Mouse (Mus musculus): ENCODE measurements around the gene Plxdc1. TPM values are rescaled to one million over a fixed set of nuclear protein-coding genes. Genes with fewer than 3 reads are reported as not detected.

Plxdc1 gene
- polyA plus RNA-seq, 1 experiment from 2014 or later = 0.49 TPM

GRCm38 (mm10) chr11:98022555-98023371, 36.5 kb upstream of the Plxdc1 start, which contains the start of gene Cacnb1:
Gene Cacnb1, minus strand, starts transcription at chr11:98023034.
- ATAC-seq = peak; percentile 36
- Histone ChIP-seq H3K4me3 (replicated peaks) (peak within 1 kb of the TSS; percentile 77), H3K9ac (peak within 1 kb of the TSS; percentile 85), H3K4me2 (replicated peaks) (peak within 1 kb of the TSS; percentile 98), H3K27ac (peak within 1 kb of the TSS; percentile 79), H3K36me3 (no peaks in the 10 kb centered on the region), H3K4me1 (replicated peaks) (peaks cover 32% of the 10 kb centered on the region), H3K27me3 (replicated peaks) (no peaks in the 10 kb centered on the region), H3K9me3 (no peaks in the 10 kb centered on the region)
- WGBS = 2% methylated on average over 48 of the region's 52 CpGs

DNA sequence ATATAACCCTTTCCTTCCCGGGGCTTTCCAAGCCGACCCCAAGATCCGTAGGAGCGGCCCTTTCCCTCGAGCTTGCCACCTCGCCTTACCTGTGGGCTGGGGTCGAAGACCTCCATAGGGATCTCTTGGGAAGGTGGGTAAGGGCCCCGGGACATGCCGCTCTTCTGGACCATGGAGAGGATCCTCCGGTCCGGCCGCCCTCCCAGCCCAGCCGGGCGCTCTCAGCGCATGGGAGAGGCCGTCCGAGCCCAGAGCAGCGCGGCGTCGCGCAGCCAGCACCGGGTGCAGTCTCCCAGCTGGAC, 36.0 kb upstream of the Plxdc1 start:
- H3K9me3 ChIP-seq = no peaks in the 10 kb centered on the region
- H3K36me3 ChIP-seq = 0 out of 2 replicates have a peak, but pooled peaks cover 2% of the 10 kb centered on the region
- peak overlapping the region; percentile 79 for H3K27ac ChIP-seq
- WGBS = under 1% methylated on average over 23 of the region's 23 CpGs
- no peaks in the 10 kb centered on the region for H3K27me3 ChIP-seq (replicated peaks)
- peak overlapping the region; percentile 85 for H3K9ac ChIP-seq
- H3K4me1 ChIP-seq (replicated peaks) = peaks cover 32% of the 10 kb centered on the region
- no peak; the same call in 1 of the 2 replicates for ATAC-seq
- H3K4me3 ChIP-seq (replicated peaks) = peak overlapping the region; percentile 77
- H3K4me2 ChIP-seq (replicated peaks) = peak overlapping the region; percentile 98

- Histone ChIP-seq H3K27me3 (replicated peaks) (no peaks in the 10 kb centered on the region), H3K9ac (peak overlapping the region; percentile 85), H3K4me2 (replicated peaks) (peak overlapping the region; percentile 98), H3K27ac (peak overlapping the region; percentile 79; the same call in 1 of the 2 replicates), H3K36me3 (0 out of 2 replicates have a peak, but pooled peaks cover 4% of the 10 kb centered on the region), H3K4me1 (replicated peaks) (peaks cover 32% of the 10 kb centered on the region), H3K9me3 (no peaks in the 10 kb centered on the region), H3K4me3 (replicated peaks) (peak overlapping the region; percentile 77)
- WGBS = 6% methylated on average over 33 of the region's 34 CpGs
- 0 out of 2 replicates have a peak, but pooled peaks have one; percentile 16 for ATAC-seq
Observed at GRCm38 (mm10) chr11:98021565-98022252, 35.5 kb upstream of the Plxdc1 start.

DNA sequence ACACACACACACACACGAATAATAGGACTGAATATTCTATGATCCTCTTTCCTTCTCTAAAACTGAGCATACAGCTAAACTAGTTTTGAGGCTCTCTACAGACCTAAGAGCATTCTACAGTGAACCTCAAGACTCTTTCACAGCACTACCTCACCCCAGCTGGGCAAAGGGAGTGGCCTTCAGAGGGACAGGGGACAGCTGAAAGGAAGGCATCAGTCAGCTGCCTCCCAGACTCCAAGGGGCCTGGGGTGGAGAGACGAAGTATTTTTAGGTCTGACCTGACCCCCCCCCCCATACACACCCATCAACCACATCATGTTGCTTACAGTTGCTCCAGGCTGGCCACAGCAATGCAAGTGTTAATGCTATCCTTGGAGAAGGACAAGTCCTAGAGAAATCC, 34.9 kb upstream of the Plxdc1 start:
- H3K4me1 ChIP-seq (replicated peaks) = peaks cover 32% of the 10 kb centered on the region
- H3K4me3 ChIP-seq (replicated peaks) = peak overlapping the region; percentile 77
- peak overlapping the region; percentile 98 for H3K4me2 ChIP-seq (replicated peaks)
- 0 out of 2 replicates have a peak, but pooled peaks cover 4% of the 10 kb centered on the region for H3K36me3 ChIP-seq
- no peaks in the 10 kb centered on the region for H3K9me3 ChIP-seq
- H3K9ac ChIP-seq = 0 out of 2 replicates have a peak overlapping the region, but pooled peaks have one; percentile 85
- no peaks in the 10 kb centered on the region for H3K27me3 ChIP-seq (replicated peaks)
- H3K27ac ChIP-seq = no peak overlapping the region
- ATAC-seq = no peak
- 39% methylated on average over 2 of the region's 2 CpGs for WGBS

GRCm38 (mm10) chr11:98020710-98021109, 34.5 kb upstream of the Plxdc1 start:
- H3K4me3 ChIP-seq (replicated peaks) = no peak overlapping the region

GRCm38 (mm10) chr11:98019883-98020610, 33.8 kb upstream of the Plxdc1 start:
- no peaks in the 10 kb centered on the region for H3K27me3 ChIP-seq (replicated peaks)
- no peak overlapping the region for H3K9ac ChIP-seq
- 0 out of 2 replicates have a peak, but pooled peaks cover 5% of the 10 kb centered on the region for H3K36me3 ChIP-seq
- H3K4me1 ChIP-seq (replicated peaks) = peaks cover 25% of the 10 kb centered on the region
- 0 out of 2 replicates have a peak overlapping the region, but pooled peaks have one; percentile 4 for H3K27ac ChIP-seq
- WGBS = 39% methylated on average over 8 of the region's 8 CpGs
- no peak overlapping the region for H3K4me3 ChIP-seq (replicated peaks)
- peak overlapping the region; percentile 40 for H3K4me2 ChIP-seq (replicated peaks)
- no peaks in the 10 kb centered on the region for H3K9me3 ChIP-seq
- ATAC-seq = no peak

More at GRCm38 (mm10) chr11:98020710-98021109, 34.5 kb upstream of the Plxdc1 start:
- Histone ChIP-seq H3K9ac (no peak overlapping the region), H3K9me3 (no peaks in the 10 kb centered on the region), H3K36me3 (0 out of 2 replicates have a peak, but pooled peaks cover 4% of the 10 kb centered on the region), H3K4me1 (replicated peaks) (peaks cover 28% of the 10 kb centered on the region), H3K27ac (no peak overlapping the region), H3K27me3 (replicated peaks) (no peaks in the 10 kb centered on the region), H3K4me2 (replicated peaks) (peak overlapping the region; percentile 98)
- WGBS = 61% methylated on average over 1 of the region's 1 CpGs
- ATAC-seq = no peak

- Histone ChIP-seq H3K27ac (no peak overlapping the region), H3K27me3 (replicated peaks) (no peaks in the 10 kb centered on the region), H3K9me3 (no peaks in the 10 kb centered on the region), H3K4me3 (replicated peaks) (no peak overlapping the region), H3K4me2 (replicated peaks) (peak overlapping the region; percentile 40), H3K9ac (no peak overlapping the region), H3K36me3 (0 out of 2 replicates have a peak, but pooled peaks cover 7% of the 10 kb centered on the region), H3K4me1 (replicated peaks) (peaks cover 25% of the 10 kb centered on the region)
- 36% methylated on average over 10 of the region's 10 CpGs for WGBS
- ATAC-seq = 0 out of 2 replicates have a peak, but pooled peaks have one; percentile 11
Observed at GRCm38 (mm10) chr11:98018858-98019641, 32.8 kb upstream of the Plxdc1 start.

DNA sequence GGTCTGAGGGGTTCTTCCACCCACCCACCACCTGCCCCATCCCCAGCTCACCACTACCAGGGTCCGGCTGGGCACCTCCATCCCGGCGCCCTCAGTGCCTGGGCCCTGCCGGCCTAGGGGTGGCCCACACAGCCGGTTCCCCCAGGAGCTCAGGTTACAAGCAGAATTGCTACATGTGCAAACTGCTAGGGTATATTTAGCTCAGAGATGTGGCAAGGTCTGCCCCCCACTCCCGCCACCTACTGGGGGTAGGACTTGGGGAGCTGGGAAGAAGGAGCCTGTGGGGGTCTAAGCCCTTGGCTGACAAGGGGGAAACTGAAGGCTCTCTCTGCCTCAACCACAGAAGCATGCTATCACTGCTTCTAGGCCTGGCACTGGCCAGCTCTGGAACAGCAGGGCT, 32.0 kb upstream of the Plxdc1 start:
- no peaks in the 10 kb centered on the region for H3K27me3 ChIP-seq (replicated peaks)
- H3K9ac ChIP-seq = no peak overlapping the region
- H3K4me2 ChIP-seq (replicated peaks) = no peak overlapping the region
- H3K4me1 ChIP-seq (replicated peaks) = peaks cover 22% of the 10 kb centered on the region
- H3K9me3 ChIP-seq = no peaks in the 10 kb centered on the region
- H3K4me3 ChIP-seq (replicated peaks) = no peak overlapping the region
- WGBS = 83% methylated on average over 6 of the region's 6 CpGs
- 0 out of 2 replicates have a peak, but pooled peaks cover 7% of the 10 kb centered on the region for H3K36me3 ChIP-seq
- no peak for ATAC-seq
- no peak overlapping the region for H3K27ac ChIP-seq

DNA sequence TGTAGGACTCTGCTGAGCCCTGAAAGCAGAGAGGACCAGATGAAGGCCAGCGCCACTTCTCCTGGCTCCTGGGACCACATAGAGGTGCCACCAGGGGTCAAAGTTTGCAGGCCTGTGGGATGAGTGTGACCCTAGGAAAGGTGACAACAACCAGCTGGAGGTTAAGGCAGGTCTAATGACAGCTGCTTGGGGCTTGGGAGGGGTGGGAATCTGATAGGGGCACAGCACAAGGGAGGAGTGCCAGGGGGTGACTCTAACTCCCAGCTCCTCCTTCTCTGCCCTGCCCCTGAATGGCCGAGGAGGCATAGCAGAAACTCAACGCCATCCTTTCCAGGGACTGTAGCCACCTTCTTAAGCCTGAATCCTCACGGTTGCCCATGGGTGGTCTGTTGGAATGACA, 30.6 kb upstream of the Plxdc1 start:
- ATAC-seq = no peak
- H3K4me2 ChIP-seq (replicated peaks) = no peak overlapping the region
- H3K9me3 ChIP-seq = no peaks in the 10 kb centered on the region
- no peak overlapping the region for H3K9ac ChIP-seq
- peaks cover 17% of the 10 kb centered on the region for H3K4me1 ChIP-seq (replicated peaks)
- 0 out of 2 replicates have a peak, but pooled peaks cover 7% of the 10 kb centered on the region for H3K36me3 ChIP-seq
- no peak overlapping the region for H3K27ac ChIP-seq
- no peaks in the 10 kb centered on the region for H3K27me3 ChIP-seq (replicated peaks)
- 71% methylated on average over 4 of the region's 4 CpGs for WGBS
- no peak overlapping the region for H3K4me3 ChIP-seq (replicated peaks)

- Histone ChIP-seq H3K9ac (no peak overlapping the region), H3K4me2 (replicated peaks) (no peak overlapping the region), H3K27ac (no peak overlapping the region), H3K36me3 (0 out of 2 replicates have a peak, but pooled peaks cover 7% of the 10 kb centered on the region), H3K9me3 (no peaks in the 10 kb centered on the region), H3K27me3 (replicated peaks) (no peaks in the 10 kb centered on the region), H3K4me3 (replicated peaks) (no peak overlapping the region), H3K4me1 (replicated peaks) (peaks cover 10% of the 10 kb centered on the region)
- 85% methylated on average over 5 of the region's 5 CpGs for WGBS
- no peak for ATAC-seq
Observed at GRCm38 (mm10) chr11:98016177-98016576, 29.9 kb upstream of the Plxdc1 start.

DNA sequence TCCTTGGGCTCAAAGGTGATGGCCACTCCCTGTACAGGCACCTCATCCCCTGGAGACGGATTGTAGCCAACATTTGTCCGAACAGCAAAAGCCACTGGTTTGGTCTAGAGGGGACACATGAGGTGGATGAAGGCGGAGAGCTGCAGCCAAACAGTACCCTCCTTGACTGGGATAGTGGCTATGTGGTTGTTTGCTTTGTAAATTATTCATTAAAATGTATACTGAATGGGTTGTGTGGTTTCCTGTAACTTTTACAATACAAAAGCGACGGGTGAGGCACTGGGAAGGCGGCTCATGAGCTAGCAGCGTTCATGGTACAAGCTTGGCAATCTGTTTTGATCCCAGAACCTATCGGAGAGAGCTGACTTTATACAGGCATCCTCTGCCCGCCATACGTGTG, 26.6 kb upstream of the Plxdc1 start:
- Histone ChIP-seq H3K4me3 (replicated peaks) (no peak overlapping the region), H3K9me3 (no peaks in the 10 kb centered on the region), H3K9ac (no peak overlapping the region), H3K36me3 (0 out of 2 replicates have a peak, but pooled peaks cover 7% of the 10 kb centered on the region), H3K27me3 (replicated peaks) (no peaks in the 10 kb centered on the region), H3K4me2 (replicated peaks) (no peak overlapping the region), H3K4me1 (replicated peaks) (0 out of 2 replicates have a peak, but pooled peaks cover 2% of the 10 kb centered on the region), H3K27ac (no peak overlapping the region)
- ATAC-seq = no peak
- 74% methylated on average over 10 of the region's 10 CpGs for WGBS

Measured in intestine, embryonic 15.5 days (tissue).